Mouse (Mus musculus) kidney, adult 10 weeks (tissue): ENCODE measurements around the gene Bax. TPM values are rescaled to one million over a fixed set of nuclear protein-coding genes. Genes with fewer than 3 reads are reported as not detected.

Experiments
- polyA plus RNA-seq: library from polyadenylated mRNA; stranded (reverse); fragments of 350-450 nt; fragmentation: Illumina TruSeq; extraction: RNeasy Lipid Tissue Mini Kit (QIAGEN cat#74804); gene quantifications from one replicate; pipeline ENCODE4 v1.2.3, GENCODE M21; 2014; ENCODE audit warnings: low read depth, low replicate concordance

The Bax gene
- 0.65 TPM for polyA plus RNA-seq

DNA sequence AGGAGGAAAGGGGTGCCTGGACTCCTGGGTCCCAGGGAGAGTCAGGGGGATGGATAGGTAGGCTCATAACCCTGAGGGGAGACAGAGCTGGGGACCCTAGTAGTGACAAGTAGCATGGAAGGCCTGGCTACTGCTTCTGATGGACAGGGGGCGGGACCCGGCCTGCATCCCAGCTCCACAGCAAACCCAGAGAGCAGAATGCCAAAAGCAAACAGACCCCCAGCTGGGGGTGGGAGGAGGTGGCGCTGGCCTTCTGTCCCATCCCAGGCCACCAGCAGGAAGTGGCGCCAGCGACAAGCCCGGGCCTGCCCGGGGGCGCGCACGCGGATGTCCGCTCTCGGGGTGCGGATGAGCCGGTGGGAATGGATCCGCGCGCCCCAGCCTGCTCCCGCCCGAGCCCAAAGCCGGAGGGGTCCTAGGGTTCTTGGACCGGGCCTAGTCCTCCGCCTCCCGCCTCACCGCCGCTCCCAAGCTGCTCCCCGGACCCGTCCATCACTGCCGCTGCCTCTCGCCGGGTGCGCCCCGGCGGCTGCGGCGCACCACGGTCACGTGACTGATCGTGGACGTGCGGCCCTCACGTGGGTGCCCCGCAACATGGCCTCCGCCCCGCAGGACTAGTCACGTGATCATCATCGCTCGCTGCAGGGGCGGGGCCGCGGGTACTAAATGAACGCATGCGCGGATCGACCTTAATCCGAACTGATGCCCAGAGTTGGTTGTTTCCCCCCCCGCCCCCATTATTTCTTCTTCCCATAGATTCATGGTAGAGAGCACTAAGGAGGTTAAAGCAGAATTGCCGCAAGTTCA lies at the start of gene Bax:
TSS of gene Bax (minus strand) at position 616 of the 807 bp plus-strand sequence.

DNA sequence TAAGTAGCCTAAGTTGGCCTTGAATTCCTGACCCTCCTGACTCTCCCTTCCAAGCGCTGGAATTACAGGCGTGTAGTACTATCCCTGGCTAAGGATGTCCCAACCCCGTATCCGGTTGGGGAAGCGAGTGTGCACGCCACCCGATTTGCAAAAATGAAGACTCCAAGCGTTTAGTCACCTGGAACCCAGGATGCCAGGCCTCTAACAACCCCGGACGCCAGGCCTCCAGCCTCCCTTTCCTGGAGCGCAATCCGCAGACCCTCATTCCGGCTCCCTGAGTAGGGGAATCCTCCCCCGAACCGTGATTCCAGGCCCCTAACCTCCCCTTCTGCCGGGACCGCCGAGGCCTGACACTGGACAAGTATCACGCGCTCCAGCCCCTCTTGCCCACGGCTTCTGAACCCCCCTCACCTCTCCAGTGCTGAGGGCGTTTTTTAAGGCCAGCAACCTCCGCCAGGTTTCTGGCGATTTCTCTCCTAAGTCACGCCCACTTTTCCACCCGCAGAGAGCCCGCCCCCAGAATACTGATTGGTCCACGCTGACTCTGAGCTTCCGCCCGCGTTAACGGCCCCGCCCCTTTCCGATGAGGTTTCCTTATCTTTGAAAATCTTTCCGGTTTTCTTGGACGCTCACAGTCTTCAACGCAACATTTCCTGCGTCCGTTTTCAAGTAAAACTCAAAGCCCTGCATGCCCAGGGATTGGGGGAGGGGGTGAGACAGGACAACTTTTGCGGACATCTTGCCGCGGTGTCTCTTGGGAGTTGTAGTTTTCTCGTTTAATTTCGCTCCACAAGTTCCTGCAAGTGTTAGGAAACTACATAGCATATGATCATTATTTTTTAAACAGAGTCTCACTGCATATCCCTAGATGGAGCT lies 43.5 kb upstream of the Bax start, which contains the start of gene Nucb1:
TSS of gene Nucb1 (minus strand) at position 495 of the 876 bp plus-strand sequence.

DNA sequence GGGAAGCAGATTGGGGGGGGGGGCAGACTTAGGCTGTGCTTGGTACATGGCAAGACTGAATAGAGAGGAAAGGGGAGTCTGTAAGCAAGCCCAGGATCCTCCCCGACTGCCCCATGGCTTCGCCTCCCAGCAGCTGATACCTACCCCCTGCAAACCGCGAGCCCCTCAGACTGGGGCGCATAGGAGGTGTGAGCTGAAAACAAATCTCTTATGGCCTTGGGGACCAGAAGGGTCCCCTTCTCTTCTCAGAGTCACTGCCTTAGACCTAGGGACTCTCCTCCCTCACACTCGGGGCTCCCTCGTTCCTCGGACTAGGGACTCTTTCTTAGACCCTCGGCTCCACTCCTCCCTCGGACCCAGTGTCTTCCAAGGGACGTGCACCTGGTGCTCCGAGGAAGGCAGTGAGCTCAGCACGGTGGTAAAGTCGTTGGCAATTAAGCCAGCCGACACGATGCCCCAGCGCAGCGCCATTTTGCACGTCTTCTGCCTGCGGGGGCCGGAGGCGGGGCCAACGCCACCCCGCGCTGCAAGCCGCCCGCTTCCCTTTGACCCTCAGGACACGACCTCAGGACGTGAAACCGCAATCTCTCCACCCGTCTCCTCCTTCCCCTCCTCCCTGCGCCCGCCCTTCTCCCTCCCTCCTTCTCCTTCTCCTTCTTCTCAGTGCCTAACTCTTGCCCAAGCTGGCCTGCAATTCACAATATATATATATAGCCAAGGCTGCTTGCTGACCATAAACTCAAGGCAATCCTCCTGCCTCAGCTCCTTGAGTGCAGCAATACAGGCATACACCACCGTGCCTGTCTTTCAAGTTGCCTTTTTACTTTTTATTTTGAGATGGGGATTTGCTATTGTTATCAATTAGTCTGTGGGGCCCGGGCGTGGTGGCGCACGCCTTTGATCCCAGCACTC lies 21.9 kb upstream of the Bax start, which contains the start of gene Dhdh:
TSS of gene Dhdh (minus strand) at position 513 of the 912 bp plus-strand sequence.

DNA sequence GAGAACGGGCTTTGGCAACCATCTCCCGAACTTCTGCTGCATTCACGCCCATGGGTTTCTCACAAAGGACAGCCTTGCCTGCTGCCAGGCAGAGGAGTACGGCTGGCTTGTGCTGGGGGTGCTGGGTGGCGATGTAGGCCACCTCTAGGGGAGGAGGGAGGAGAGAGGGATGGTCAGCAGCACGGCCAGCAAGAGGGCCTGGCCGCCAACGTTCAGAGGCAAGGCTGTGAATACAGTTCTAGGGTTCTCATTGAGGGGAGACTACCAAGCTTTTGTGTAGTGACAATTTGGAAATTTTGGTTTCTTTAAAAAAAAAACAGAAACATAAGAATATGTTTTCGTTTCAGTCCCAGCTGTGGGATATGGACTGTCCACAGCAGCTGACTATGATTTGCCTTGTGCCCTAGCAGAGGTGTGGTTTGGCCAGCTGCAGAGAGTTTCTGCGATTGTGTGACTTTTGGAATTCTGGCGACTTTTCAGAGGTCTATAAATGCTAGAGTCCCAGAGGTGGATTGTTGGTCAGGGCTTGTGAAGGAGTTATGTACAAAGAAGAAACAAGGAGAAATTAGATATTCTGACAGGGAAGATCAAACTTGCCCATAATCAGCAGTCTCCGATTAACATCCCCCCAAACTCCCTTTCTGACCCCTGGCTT lies 20.2 kb upstream of the Bax start, which contains the start of gene Gm45808:
TSS of gene Gm45808 (minus strand) at position 51 of the 655 bp plus-strand sequence.

DNA sequence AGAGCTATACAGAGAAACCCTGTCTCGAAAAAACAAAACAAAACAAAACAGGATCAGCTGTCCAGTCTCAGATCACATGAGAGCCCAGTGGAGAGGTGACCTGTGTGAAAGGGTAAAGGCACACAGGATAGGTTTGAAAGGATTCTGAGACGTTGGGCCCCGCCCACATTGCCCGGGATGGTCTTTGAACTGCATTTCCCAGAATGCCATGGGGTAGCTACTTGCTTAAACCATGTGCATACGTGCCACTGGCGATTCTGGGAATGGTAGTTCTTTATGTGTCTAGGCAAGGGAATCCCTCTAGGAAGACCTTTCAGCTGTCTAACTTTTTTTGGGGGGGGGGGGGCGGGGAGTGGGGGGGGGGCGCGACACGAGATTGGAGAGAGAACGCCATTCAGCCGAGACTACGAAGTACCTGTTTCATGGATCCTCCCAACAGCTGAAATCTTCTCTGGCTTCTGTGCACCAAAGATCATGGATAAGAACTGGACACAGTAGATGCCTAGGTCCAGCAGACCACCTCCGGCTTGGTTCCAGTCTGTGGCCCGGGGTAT lies 14.8 kb upstream of the Bax start, which contains the start of gene Tulp2:
TSS of gene Tulp2 (plus strand) at position 504 of the 554 bp plus-strand sequence.

DNA sequence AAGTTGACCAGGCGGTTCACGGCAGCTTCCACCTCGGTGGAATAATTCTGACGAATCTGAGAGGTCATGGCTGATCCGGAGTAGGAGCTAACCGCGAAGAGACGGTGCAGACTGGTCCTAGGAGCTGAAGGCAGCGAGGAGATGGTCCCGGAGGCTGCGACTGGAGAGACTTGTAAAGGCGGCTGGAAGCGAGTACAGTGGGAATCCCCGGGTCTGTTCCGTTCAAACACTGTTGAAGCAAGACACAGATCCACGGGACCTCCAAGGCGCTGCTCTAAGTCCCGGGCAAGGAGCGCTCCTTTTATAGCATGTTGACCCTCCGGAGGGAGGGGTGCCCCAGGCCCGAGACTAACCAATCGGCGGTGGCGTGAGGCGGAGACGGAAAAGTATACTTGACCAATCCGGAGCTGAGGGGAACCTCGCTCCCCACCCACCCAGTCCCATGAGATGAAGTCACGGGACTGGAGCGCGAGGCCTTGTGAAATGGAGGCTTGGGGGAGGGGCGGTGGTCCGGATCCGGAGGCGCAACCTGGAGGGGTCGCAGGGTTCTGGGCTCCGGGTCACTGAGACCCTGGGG lies 7.0 kb downstream of the Bax start, which contains the start of gene Ftl1:
TSS of gene Ftl1 (minus strand) at position 321 of the 577 bp plus-strand sequence.

DNA sequence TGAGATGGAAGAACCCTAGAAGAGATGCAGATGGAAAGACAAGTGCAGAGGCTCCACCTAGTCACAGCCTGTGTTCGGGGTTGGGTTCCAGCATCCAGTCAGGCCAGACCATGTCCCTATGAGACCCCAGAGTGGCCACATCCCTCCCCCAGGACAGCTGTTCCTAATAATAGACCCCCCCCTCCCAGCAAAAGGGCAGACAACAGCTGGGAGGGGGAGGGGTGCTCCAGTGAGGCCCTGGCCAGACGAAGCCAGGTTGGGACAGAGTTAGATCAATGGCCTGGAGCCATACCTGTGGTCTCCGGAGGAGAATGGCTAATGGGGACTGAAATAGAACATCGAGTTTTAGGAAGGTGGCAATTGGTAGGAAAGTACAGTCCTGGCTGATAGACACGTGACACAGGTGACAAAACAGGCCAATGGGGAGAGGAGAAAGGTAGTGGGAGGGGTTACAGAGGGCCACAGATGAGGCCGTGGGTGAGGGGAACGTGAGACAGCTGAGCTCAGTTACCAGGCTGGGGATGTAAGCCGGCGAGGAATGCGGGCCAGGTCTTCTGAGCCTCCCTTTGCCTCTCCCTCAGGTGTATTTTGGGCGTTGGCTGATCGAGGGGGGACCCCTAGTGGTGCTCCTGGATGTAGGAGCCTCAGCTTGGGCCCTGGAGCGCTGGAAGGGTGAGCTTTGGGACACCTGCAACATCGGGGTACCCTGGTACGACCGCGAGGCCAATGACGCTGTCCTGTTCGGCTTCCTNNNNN lies 29.0 kb downstream of the Bax start, which contains the start of gene Ruvbl2:
TSS of gene Ruvbl2 (minus strand) at position 576 of the 756 bp plus-strand sequence.

DNA sequence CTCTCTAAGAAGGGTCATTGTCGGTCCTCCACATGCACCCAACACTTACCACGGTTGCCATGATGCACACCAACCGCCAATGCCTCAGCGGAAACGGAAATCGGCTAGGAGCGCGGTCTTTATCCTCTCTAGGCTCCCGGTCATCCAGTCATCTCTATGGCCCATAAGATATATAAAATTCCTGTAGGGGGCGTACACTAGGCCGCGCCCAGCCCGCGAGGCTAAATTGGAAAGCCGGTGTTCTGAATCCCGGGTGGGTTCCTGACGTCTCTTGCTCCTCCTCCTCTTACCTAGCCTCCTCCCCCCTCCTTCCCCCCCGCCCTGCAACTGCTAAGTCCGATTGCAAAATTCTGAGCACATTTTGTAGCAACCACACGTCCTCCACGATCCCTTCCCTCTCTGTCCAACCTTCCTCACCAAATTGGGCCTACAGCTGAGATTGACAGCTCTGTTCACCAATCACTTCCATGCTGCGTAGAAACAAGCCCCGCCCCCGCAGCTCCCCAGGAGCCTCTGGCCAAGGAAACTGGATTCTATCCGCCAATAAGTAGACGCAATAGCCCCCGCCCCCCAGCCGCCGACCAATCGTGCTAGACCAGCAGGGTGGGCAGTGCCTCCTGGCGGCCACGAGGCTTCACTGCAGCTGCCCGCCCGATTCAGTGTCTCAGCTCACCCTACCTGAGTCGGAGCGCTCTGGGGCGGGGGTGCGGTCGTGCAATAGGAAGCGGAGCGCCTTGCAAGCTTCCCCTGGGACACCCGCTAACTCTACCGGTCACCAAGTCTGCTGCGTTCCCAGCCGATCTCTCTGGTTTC lies 32.3 kb downstream of the Bax start, which contains the start of gene Gys1:
TSS of gene Gys1 (plus strand) at position 642 of the 813 bp plus-strand sequence.

DNA sequence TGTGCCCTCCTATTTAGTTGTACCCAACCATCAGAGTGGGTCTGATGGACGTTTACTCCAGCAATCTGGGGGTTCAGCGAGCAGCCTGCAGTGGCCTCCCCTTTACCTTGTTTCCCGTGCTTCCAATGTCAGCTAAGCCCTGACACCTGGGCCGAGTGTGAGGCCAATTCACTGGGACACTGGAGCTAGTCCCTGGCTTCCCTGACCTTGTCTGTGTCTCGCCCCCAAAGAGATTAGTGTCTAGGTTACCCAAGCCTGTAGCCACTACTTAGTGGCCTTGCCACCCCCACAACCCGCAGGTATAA lies 46.1 kb downstream of the Bax start, which contains the start of gene Lhb:
TSS of gene Lhb (plus strand) at position 206 of the 305 bp plus-strand sequence.

DNA sequence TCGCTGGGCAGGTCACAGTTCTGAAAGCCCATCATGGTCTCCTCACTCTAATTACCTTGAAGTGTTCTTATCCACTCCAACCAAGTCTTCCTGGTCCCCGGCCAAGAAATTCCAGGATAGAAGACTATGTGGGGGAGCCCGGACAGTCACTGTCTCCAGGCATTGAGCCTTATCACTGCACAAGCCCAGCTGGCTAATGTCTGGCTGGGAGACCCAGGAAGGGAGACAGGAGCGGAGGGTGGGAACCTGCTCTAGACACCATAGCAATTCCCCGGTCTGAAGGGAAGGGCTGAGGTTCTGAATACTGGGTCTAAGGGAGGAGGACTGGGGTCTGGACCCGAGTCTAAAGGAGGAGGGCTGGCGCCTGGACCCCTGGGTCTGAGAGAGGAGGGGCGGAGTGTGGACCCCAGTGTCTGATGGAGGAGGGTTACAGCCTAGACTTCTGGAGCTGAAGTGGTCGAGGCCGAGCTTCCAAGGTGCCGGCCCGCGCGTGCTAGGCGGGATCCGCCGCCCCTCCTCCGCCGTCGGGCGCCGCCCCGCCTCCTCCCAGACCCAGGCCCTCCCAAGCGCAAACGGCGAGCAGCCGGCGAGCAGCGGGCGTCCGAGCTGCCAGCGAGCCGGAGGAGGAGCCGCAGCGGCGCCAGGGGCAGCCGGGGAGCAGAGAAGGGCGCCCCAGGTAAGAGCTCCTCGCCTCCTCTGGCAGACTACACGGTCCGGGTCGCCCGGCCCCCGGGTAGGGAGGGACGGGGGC lies 53.4 kb downstream of the Bax start, which contains the start of gene Ntf5:
TSS of gene Ntf5 (plus strand) at position 583 of the 751 bp plus-strand sequence.

Other genes starting within 250 kb of the Bax start
- gene Cd37, start 227.8 kb downstream of the Bax start, polyA plus RNA-seq: not detected
- gene Slc6a16, start 225.8 kb downstream of the Bax start, polyA plus RNA-seq: not detected
- gene Slc6a21, start 189.4 kb downstream of the Bax start, polyA plus RNA-seq: not detected
- 0.24 TPM for gene Trpm4, start 133.1 kb downstream of the Bax start, polyA plus RNA-seq
- not detected for gene Hrc, start 131.6 kb downstream of the Bax start, polyA plus RNA-seq
- gene Ppfia3, start 99.9 kb downstream of the Bax start, polyA plus RNA-seq: not detected
- gene Lin7b, start 96.3 kb downstream of the Bax start, polyA plus RNA-seq: not detected
- gene Snrnp70, start 71.2 kb downstream of the Bax start, polyA plus RNA-seq: 40.0 TPM
- gene Kcna7, start 61.2 kb downstream of the Bax start, polyA plus RNA-seq: not detected
- gene Ntf5, start 53.2 kb downstream of the Bax start, polyA plus RNA-seq: 0.53 TPM
- not detected for gene Lhb, start 46.1 kb downstream of the Bax start, polyA plus RNA-seq
- 5.7 TPM for gene Gys1, start 32.1 kb downstream of the Bax start, polyA plus RNA-seq
- gene Ruvbl2, start 28.8 kb downstream of the Bax start, polyA plus RNA-seq: 0.36 TPM
- 9.1 TPM for gene Ftl1, start 7.0 kb downstream of the Bax start, polyA plus RNA-seq
- gene Tulp2, start 15.0 kb upstream of the Bax start, polyA plus RNA-seq: not detected
- gene Gm45808, start 19.9 kb upstream of the Bax start, polyA plus RNA-seq: not detected
- 13.6 TPM for gene Dhdh, start 21.9 kb upstream of the Bax start, polyA plus RNA-seq
- 44.8 TPM for gene Nucb1, start 43.5 kb upstream of the Bax start, polyA plus RNA-seq
- 0.97 TPM for gene Ppp1r15a, start 59.4 kb upstream of the Bax start, polyA plus RNA-seq
- gene Plekha4, start 59.4 kb upstream of the Bax start, polyA plus RNA-seq: not detected
- 5.9 TPM for gene Hsd17b14, start 88.0 kb upstream of the Bax start, polyA plus RNA-seq
- 3.6 TPM for gene Bcat2, start 103.3 kb upstream of the Bax start, polyA plus RNA-seq
- gene Fgf21, start 148.6 kb upstream of the Bax start, polyA plus RNA-seq: not detected
- gene Fut1, start 150.4 kb upstream of the Bax start, polyA plus RNA-seq: 0.16 TPM
- not detected for gene Izumo1, start 154.9 kb upstream of the Bax start, polyA plus RNA-seq
- not detected for gene Rasip1, start 160.6 kb upstream of the Bax start, polyA plus RNA-seq
- gene Mamstr, start 173.1 kb upstream of the Bax start, polyA plus RNA-seq: not detected
- not detected for gene Fut2, start 199.5 kb upstream of the Bax start, polyA plus RNA-seq
- gene Ntn5, start 217.1 kb upstream of the Bax start, polyA plus RNA-seq: not detected
- gene Sec1, start 227.5 kb upstream of the Bax start, polyA plus RNA-seq: not detected
- not detected for gene Car11, start 232.9 kb upstream of the Bax start, polyA plus RNA-seq
- gene Dbp, start 238.2 kb upstream of the Bax start, polyA plus RNA-seq: 1.5 TPM
- 0.65 TPM for gene Rpl18, start 248.6 kb upstream of the Bax start, polyA plus RNA-seq